ENCODE assay signal across 8 mouse cellular contexts in the genomic region with DNA sequence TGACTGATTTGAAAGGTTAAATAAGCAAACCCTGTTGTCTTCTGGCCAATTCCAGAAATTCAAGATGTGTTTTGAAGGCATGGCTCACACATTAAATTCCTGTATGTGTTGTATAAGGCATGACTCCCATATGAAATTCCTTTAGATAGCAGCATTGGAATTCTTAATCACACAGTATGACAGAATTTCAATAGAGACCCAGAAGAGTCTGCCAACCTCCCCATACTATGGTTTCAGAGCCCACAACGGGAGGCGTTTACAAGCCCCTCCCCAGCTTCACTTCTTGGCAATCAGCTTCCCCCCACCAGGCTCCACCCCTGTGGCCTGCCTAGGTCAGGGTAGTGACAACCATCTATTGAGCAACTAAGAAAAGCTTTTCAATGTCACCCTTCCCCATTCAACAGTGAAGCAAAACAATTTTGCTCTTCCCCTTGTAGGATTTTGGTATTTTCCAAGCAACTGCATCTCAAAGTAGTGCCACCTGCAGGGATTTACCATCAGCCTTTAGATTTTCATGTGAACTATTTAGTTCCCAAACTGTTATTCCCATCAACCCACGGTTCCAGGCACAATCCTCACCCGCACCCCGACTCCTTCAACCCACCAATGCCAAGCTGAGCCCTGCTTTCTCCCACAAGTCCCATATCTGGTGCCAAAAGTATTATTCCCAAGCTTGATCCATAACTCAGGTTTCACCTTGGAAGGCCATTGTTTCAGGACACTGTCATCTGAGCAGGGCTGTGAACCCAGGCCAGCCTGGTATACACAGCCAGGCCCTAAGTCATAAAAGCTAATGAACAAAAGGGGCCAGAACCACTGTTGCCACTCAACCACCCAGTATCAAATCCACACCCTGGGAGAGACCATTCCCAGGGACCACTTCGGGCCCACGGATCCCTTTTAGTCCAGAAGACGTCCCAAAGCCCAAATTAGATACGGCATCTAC. TPM values are rescaled to one million over a fixed set of nuclear protein-coding genes. Genes with fewer than 3 reads are reported as not detected.
DNase-seq lines count a peak whose midpoint lies in the region; ATAC-seq and TF ChIP-seq lines count a peak whose summit lies in the region.

No protein-coding gene starts in this region.

- peak overlapping the region; percentile 43 to 70 for H3K4me3 ChIP-seq in ES-E14 (ENCODE audit: insufficient read depth in 1 of 2, low read depth in 1 of 2, low read length in 2 of 2, poor library complexity in 1 of 2, severe bottlenecking in 1 of 2)
- H3K4me3 ChIP-seq in embryonic fibroblast, embryonic 13.5 days (ENCODE audit: insufficient read depth, low read length), result peak overlapping the region; percentile 80
- peak overlapping the region; percentile 63 for H3K4me3 ChIP-seq in lung, postnatal 0 days (ENCODE audit: low read depth, low read length)
- peak overlapping the region; percentile 54 for H3K4me3 ChIP-seq in stomach, postnatal 0 days (ENCODE audit: low read depth, low read length)

- DNase-seq in 3T3-L1 (ENCODE audit: low read depth, low spot score) (peak; percentile 87), ES-E14 (ENCODE audit: low read depth, low spot score) (no peak)
- peak; percentile 75 for DNase-seq in induced T-regulatory cell, adult 2 months (ENCODE audit: low read depth)
- peak; percentile 86 for DNase-seq in lung, postnatal 0 days (ENCODE audit: low spot score)
- DNase-seq in stomach, postnatal 0 days (ENCODE audit: low spot score), result peak; percentile 67
- no peak for DNase-seq in layer of hippocampus, adult 9-11 months

- no peaks in the 10 kb centered on the region for H3K27me3 ChIP-seq in lung, postnatal 0 days (replicated peaks; ENCODE audit: insufficient read depth, low read length)
- H3K27me3 ChIP-seq in stomach, postnatal 0 days (ENCODE audit: control insufficient read depth, insufficient read depth, low read length), result no peaks in the 10 kb centered on the region

- peak; percentile 38 for TF ChIP-seq EP300 in lung, postnatal 0 days (IDR thresholded peaks at IDR 0.05)
- no peak for TF ChIP-seq EP300 in stomach, postnatal 0 days (optimal IDR thresholded peaks at IDR 0.05)

- no peak for ATAC-seq in lung, postnatal 0 days
- no peak for ATAC-seq in stomach, postnatal 0 days (ENCODE audit: low FRiP score, low TSS enrichment)
- no peak for ATAC-seq in megakaryocyte progenitor cell, adult 5-6 weeks (replicated peaks; ENCODE audit: poor library complexity)

- peak; percentile 46; the same call in 1 of the 2 replicates for TF ChIP-seq POLR2A in embryonic fibroblast, embryonic 13.5 days (IDR thresholded peaks at IDR 0.05; ENCODE audit: low read depth, low read length)

- peaks cover 2 to 14% of the 10 kb centered on the region in 2 experiments; a peak in 2 of 4 replicates for H3K4me1 ChIP-seq in ES-E14 (ENCODE audit: control insufficient read depth in 2 of 2, insufficient read depth in 2 of 2, low read length in 2 of 2, poor library complexity in 1 of 2)
- no peaks in the 10 kb centered on the region for H3K4me1 ChIP-seq in embryonic fibroblast, embryonic 13.5 days (ENCODE audit: control insufficient read depth, insufficient read depth, low read length)
- peaks cover 22% of the 10 kb centered on the region for H3K4me1 ChIP-seq in lung, postnatal 0 days (ENCODE audit: insufficient read depth, low read depth, low read length)
- peaks cover 8% of the 10 kb centered on the region for H3K4me1 ChIP-seq in stomach, postnatal 0 days (replicated peaks; ENCODE audit: control insufficient read depth, insufficient read depth)

- H3K27ac ChIP-seq in ES-E14 (ENCODE audit: insufficient read depth, low read depth, low read length, poor library complexity, severe bottlenecking), result peak overlapping the region; percentile 100
- peak overlapping the region; percentile 98 for H3K27ac ChIP-seq in embryonic fibroblast, embryonic 13.5 days (ENCODE audit: insufficient read depth, low read length)
- peak overlapping the region; percentile 100 for H3K27ac ChIP-seq in lung, postnatal 0 days (ENCODE audit: low read length)
- peak overlapping the region; percentile 100 for H3K27ac ChIP-seq in stomach, postnatal 0 days (replicated peaks)

- H3K4me2 ChIP-seq in lung, postnatal 0 days (replicated peaks; ENCODE audit: low read depth, low read length), result peak overlapping the region; percentile 55
- peak overlapping the region; percentile 79 for H3K4me2 ChIP-seq in stomach, postnatal 0 days (replicated peaks; ENCODE audit: low read depth)

- in situ Hi-C loops in ES-E14 (cut with MboI; ENCODE audit: low sequenced_read_pairs in 2 of 2, unreplicated experiment in 2 of 2), result loop anchor here (5.0 to 10.0 kb wide), 2 partner anchors 36 to 48 kb away; no protein-coding TSS in a partner anchor

- no peak for TF ChIP-seq CTCF in embryonic fibroblast, embryonic 13.5 days (IDR thresholded peaks at IDR 0.05; ENCODE audit: borderline replicate concordance, insufficient read depth, low read length)
- peak; percentile 14; the same call in 1 of the 2 replicates for TF ChIP-seq CTCF in lung, postnatal 0 days (IDR thresholded peaks at IDR 0.05)
- TF ChIP-seq CTCF in stomach, postnatal 0 days (IDR thresholded peaks at IDR 0.05; ENCODE audit: low read depth), result no peak

- 48% methylated on average over 9 of the region's 9 CpGs for WGBS in lung, postnatal 0 days
- WGBS in stomach, postnatal 0 days, result 62% methylated on average over 9 of the region's 9 CpGs

- H3K9me3 ChIP-seq in ES-E14 (ENCODE audit: control insufficient read depth, insufficient read depth, low read depth, low read length), result no peaks in the 10 kb centered on the region
- no peaks in the 10 kb centered on the region for H3K9me3 ChIP-seq in lung, postnatal 0 days (ENCODE audit: low read length)
- no peaks in the 10 kb centered on the region for H3K9me3 ChIP-seq in stomach, postnatal 0 days (ENCODE audit: control insufficient read depth, low read length)

- H3K36me3 ChIP-seq in ES-E14 (ENCODE audit: control insufficient read depth, insufficient read depth, low read length, poor library complexity, severe bottlenecking), result peaks cover 7% of the 10 kb centered on the region; the same call in 1 of the 2 replicates
- H3K36me3 ChIP-seq in lung, postnatal 0 days (ENCODE audit: insufficient read depth, low read length), result no peaks in the 10 kb centered on the region
- no peaks in the 10 kb centered on the region for H3K36me3 ChIP-seq in stomach, postnatal 0 days (ENCODE audit: control insufficient read depth, insufficient read depth, low read length)

- peak overlapping the region; percentile 91 for H3K9ac ChIP-seq in ES-E14 (ENCODE audit: insufficient read depth, low read depth, low read length, poor library complexity, severe bottlenecking)
- H3K9ac ChIP-seq in lung, postnatal 0 days (replicated peaks; ENCODE audit: low read depth), result peak overlapping the region; percentile 95
- peak overlapping the region; percentile 90 for H3K9ac ChIP-seq in stomach, postnatal 0 days (ENCODE audit: low read length)

TF ChIP-seq in ES-E14, 5 proteins besides CTCF, POLR2A, EP300 and RAD21:
- peak; percentile 55 for TF ChIP-seq CHD2 (IDR thresholded peaks at IDR 0.05; ENCODE audit: low read depth, low read length)
- TF ChIP-seq HCFC1 (IDR thresholded peaks at IDR 0.05; ENCODE audit: borderline replicate concordance, insufficient read depth, low read length), result peak; percentile 54; the same call in 1 of the 2 replicates
- no peak for TF ChIP-seq ZNF384 (IDR thresholded peaks at IDR 0.05; ENCODE audit: low read depth, low read length)
- TF ChIP-seq MAFK (IDR thresholded peaks at IDR 0.05; ENCODE audit: insufficient read depth, low read depth, low read length), result no peak
- TF ChIP-seq ZC3H11A (IDR thresholded peaks at IDR 0.05; ENCODE audit: borderline replicate concordance, low read depth, low read length), result no peak

RNA-seq across cellular contexts. Expression of a gene that starts 32.0 kb away (rescaled TPM):
- 33.4 and 35.7 TPM in 2 replicates for total RNA-seq in ES-E14 (2012; rRNA removed)
- polyA plus RNA-seq in embryonic fibroblast, embryonic 13.5 days (2011; ENCODE audit: insufficient read length, low read depth, missing spikeins), result 24.9 and 35.7 TPM in 2 replicates
- polyA plus RNA-seq in lung, postnatal 0 days (2015; fragmentation: Nextera tagmentation; extraction: Ambion mirVana), result 33.9 and 35.1 TPM in 2 replicates
- 13.8 and 18.8 TPM in 2 replicates for polyA plus RNA-seq in stomach, postnatal 0 days (2015; fragmentation: Nextera tagmentation; extraction: Ambion mirVana)
- 15.7 and 16.3 TPM in 2 replicates for total RNA-seq in megakaryocyte progenitor cell, adult 5-6 weeks (2015)
- 16.2 and 17.7 TPM in 2 replicates for total RNA-seq in megakaryocyte progenitor cell, adult 5-6 weeks (2017)

RNA-seq across cellular contexts. Expression of a gene that starts 34.5 kb away (rescaled TPM):
- total RNA-seq in ES-E14 (2012; rRNA removed), result 1.2 and 1.9 TPM in 2 replicates
- 1.3 and 3.5 TPM in 2 replicates for polyA plus RNA-seq in embryonic fibroblast, embryonic 13.5 days (2011; ENCODE audit: insufficient read length, low read depth, missing spikeins)
- polyA plus RNA-seq in lung, postnatal 0 days (2015; fragmentation: Nextera tagmentation; extraction: Ambion mirVana), result 8.4 and 10.2 TPM in 2 replicates
- polyA plus RNA-seq in stomach, postnatal 0 days (2015; fragmentation: Nextera tagmentation; extraction: Ambion mirVana), result 2.9 and 3.2 TPM in 2 replicates
- total RNA-seq in megakaryocyte progenitor cell, adult 5-6 weeks (2015), result 28.7 and 30.5 TPM in 2 replicates
- 30.2 and 39.5 TPM in 2 replicates for total RNA-seq in megakaryocyte progenitor cell, adult 5-6 weeks (2017)

RNA-seq across cellular contexts. Expression of a gene that starts 50.9 kb away (rescaled TPM):
- 2.1 and 2.2 TPM in 2 replicates for total RNA-seq in ES-E14 (2012; rRNA removed)
- 0.60 and 1.5 TPM in 2 replicates for polyA plus RNA-seq in embryonic fibroblast, embryonic 13.5 days (2011; ENCODE audit: insufficient read length, low read depth, missing spikeins)
- 1.3 and 1.5 TPM in 2 replicates for polyA plus RNA-seq in lung, postnatal 0 days (2015; fragmentation: Nextera tagmentation; extraction: Ambion mirVana)
- polyA plus RNA-seq in stomach, postnatal 0 days (2015; fragmentation: Nextera tagmentation; extraction: Ambion mirVana), result 0.77 and 1.0 TPM in 2 replicates
- total RNA-seq in megakaryocyte progenitor cell, adult 5-6 weeks (2015), result 0.32 and 0.81 TPM in 2 replicates
- total RNA-seq in megakaryocyte progenitor cell, adult 5-6 weeks (2017), result 1.5 and 2.8 TPM in 2 replicates

Comparison
In these comparisons a context has a peak if more than half of its experiments do, and no peak if none do; other contexts are left out.
1. DNase-seq: peak in 3T3-L1 (single experiment), induced T-regulatory cell, adult 2 months (single experiment), lung, postnatal 0 days (single experiment) and stomach, postnatal 0 days (single experiment); none in ES-E14 (single experiment) and layer of hippocampus, adult 9-11 months (single experiment).
2. Peak in every context shown above with its lines, with median percentiles within 50 percentile points of each other: H3K27ac ChIP-seq, H3K4me3 ChIP-seq and H3K9ac ChIP-seq.